ENCODE assay signal across 16 mouse cellular contexts in genomic region chr17:46622269-46622668, GRCm38 (mm10). TPM values are rescaled to one million over a fixed set of nuclear protein-coding genes. Genes with fewer than 3 reads are reported as not detected.
DNase-seq lines count a peak whose midpoint lies in the region; ATAC-seq and TF ChIP-seq lines count a peak whose summit lies in the region.
"Had no signal": no experiment of that assay in that cellular context is flagged by ENCODE, and none has a peak within 500 bp of the region (broad histone marks: within the 10 kb centered on the region; RNA-seq: fewer than 3 reads in every experiment).

No protein-coding gene starts in this region.

- no peaks in the 10 kb centered on the region for H3K27me3 ChIP-seq in heart, embryonic 11.5 days (ENCODE audit: control insufficient read depth, insufficient read depth, low read length)
- H3K27me3 ChIP-seq in lung, embryonic 14.5 days (ENCODE audit: insufficient read depth, low read length): no peaks in the 10 kb centered on the region
- H3K27me3 ChIP-seq in embryonic facial prominence, embryonic 13.5 days: no peaks in the 10 kb centered on the region
- H3K27me3 ChIP-seq: hindbrain, embryonic 13.5 days had no signal

- 0 out of 2 replicates have a peak overlapping the region, but pooled peaks have one; percentile 1 for H3K4me3 ChIP-seq in heart, embryonic 11.5 days (ENCODE audit: low read depth, low read length)
- no peak overlapping the region for H3K4me3 ChIP-seq in lung, embryonic 14.5 days (ENCODE audit: low read depth, low read length)
- no peak overlapping the region for H3K4me3 ChIP-seq in embryonic facial prominence, embryonic 13.5 days
- H3K4me3 ChIP-seq: hindbrain, embryonic 13.5 days; myocyte had no signal

- no peak for TF ChIP-seq CTCF in lung, embryonic 14.5 days (IDR thresholded peaks at IDR 0.05; ENCODE audit: low read depth)

- H3K9ac ChIP-seq in heart, embryonic 11.5 days (ENCODE audit: low read depth, low read length): peak overlapping the region; percentile 49
- no peak overlapping the region for H3K9ac ChIP-seq in lung, embryonic 14.5 days
- H3K9ac ChIP-seq in embryonic facial prominence, embryonic 13.5 days: 0 out of 2 replicates have a peak overlapping the region, but pooled peaks have one; percentile 37
- H3K9ac ChIP-seq: hindbrain, embryonic 13.5 days; liver, embryonic 14.5 days had no signal

- peaks cover 95% of the 10 kb centered on the region for H3K4me1 ChIP-seq in heart, embryonic 11.5 days (ENCODE audit: control insufficient read depth, insufficient read depth, low read length)
- H3K4me1 ChIP-seq in lung, embryonic 14.5 days (ENCODE audit: insufficient read depth): peaks cover 89% of the 10 kb centered on the region
- peaks cover 99% of the 10 kb centered on the region for H3K4me1 ChIP-seq in embryonic facial prominence, embryonic 13.5 days

- H3K27ac ChIP-seq in heart, embryonic 11.5 days (ENCODE audit: low read depth, low read length): peak overlapping the region; percentile 84
- peak overlapping the region; percentile 95 for H3K27ac ChIP-seq in lung, embryonic 14.5 days (ENCODE audit: low read depth)
- H3K27ac ChIP-seq in embryonic facial prominence, embryonic 13.5 days: peak overlapping the region; percentile 99
- H3K27ac ChIP-seq: liver, embryonic 14.5 days had no signal

- no peak for ATAC-seq in heart, embryonic 11.5 days (replicated peaks; ENCODE audit: insufficient number of reproducible peaks, low FRiP score, low TSS enrichment)
- no peak for ATAC-seq in lung, embryonic 14.5 days (ENCODE audit: insufficient read depth)
- ATAC-seq in embryonic facial prominence, embryonic 13.5 days (ENCODE audit: insufficient number of reproducible peaks, insufficient read depth, low FRiP score, low TSS enrichment, low read depth): no peak
- ATAC-seq in megakaryocyte progenitor cell, adult 5-6 weeks (replicated peaks; ENCODE audit: poor library complexity): peak; percentile 65
- ATAC-seq: forebrain, embryonic 16.5 days had no signal

- 43% methylated on average over 11 of the region's 11 CpGs for WGBS in heart, embryonic 11.5 days (ENCODE audit: insufficient replicate concordance)
- 44% methylated on average over 11 of the region's 11 CpGs for WGBS in lung, embryonic 14.5 days
- WGBS in embryonic facial prominence, embryonic 13.5 days: 69% methylated on average over 11 of the region's 11 CpGs

- no peak for DNase-seq in heart, adult 9 months (ENCODE audit: low spot score in 2 of 2)
- peak; percentile 55 for DNase-seq in lung, embryonic 14.5 days
- no peak for DNase-seq in lung, postnatal 14 days
- no peak for DNase-seq in left cerebral cortex, adult 11 months (ENCODE audit: low spot score)
- DNase-seq in layer of hippocampus, adult 11-12 months (ENCODE audit: low spot score): no peak
- DNase-seq: B cell, adult 2 months; cerebellum, postnatal 36 days; layer of hippocampus, adult 9-11 months; retina, postnatal 1 day had no signal

- no peaks in the 10 kb centered on the region for H3K9me3 ChIP-seq in heart, embryonic 11.5 days (replicated peaks; ENCODE audit: control insufficient read depth, low read length)
- no peaks in the 10 kb centered on the region for H3K9me3 ChIP-seq in lung, embryonic 14.5 days (ENCODE audit: low read depth, low read length)
- no peaks in the 10 kb centered on the region for H3K9me3 ChIP-seq in embryonic facial prominence, embryonic 13.5 days
- H3K9me3 ChIP-seq: hindbrain, embryonic 13.5 days had no signal

- H3K36me3 ChIP-seq in heart, embryonic 11.5 days (ENCODE audit: control insufficient read depth, insufficient read depth, low read length): no peaks in the 10 kb centered on the region
- no peaks in the 10 kb centered on the region for H3K36me3 ChIP-seq in lung, embryonic 14.5 days (ENCODE audit: insufficient read depth)
- no peaks in the 10 kb centered on the region for H3K36me3 ChIP-seq in embryonic facial prominence, embryonic 13.5 days
- H3K36me3 ChIP-seq: hindbrain, embryonic 13.5 days had no signal

- peak overlapping the region; percentile 35 for H3K4me2 ChIP-seq in heart, embryonic 11.5 days
- H3K4me2 ChIP-seq in lung, embryonic 14.5 days: peak overlapping the region; percentile 55
- peak overlapping the region; percentile 55 for H3K4me2 ChIP-seq in embryonic facial prominence, embryonic 13.5 days
- H3K4me2 ChIP-seq: hindbrain, embryonic 13.5 days had no signal

RNA-seq across cellular contexts. Expression of gene Ptk7, which starts 7.0 kb away (rescaled TPM):
- 18.8 and 22.8 TPM in 2 replicates for polyA plus RNA-seq in heart, embryonic 11.5 days (2014; fragmentation: Nextera tagmentation; extraction: Ambion mirVana)
- polyA plus RNA-seq in lung, embryonic 14.5 days (2014; fragmentation: Nextera tagmentation; extraction: Ambion mirVana): 79.5 and 99.3 TPM in 2 replicates
- 148 and 149 TPM in 2 replicates for polyA plus RNA-seq in embryonic facial prominence, embryonic 13.5 days (2015; fragmentation: Nextera tagmentation; extraction: Ambion mirVana)
- total RNA-seq in megakaryocyte progenitor cell, adult 5-6 weeks (2015): 1.4 and 2.0 TPM in 2 replicates
- total RNA-seq in megakaryocyte progenitor cell, adult 5-6 weeks (2017): 3.0 and 3.6 TPM in 2 replicates

RNA-seq across cellular contexts. Expression of gene Klc4, which starts 23.6 kb away (rescaled TPM):
- polyA plus RNA-seq in heart, embryonic 11.5 days (2014; fragmentation: Nextera tagmentation; extraction: Ambion mirVana): 16.5 and 18.0 TPM in 2 replicates
- polyA plus RNA-seq in lung, embryonic 14.5 days (2014; fragmentation: Nextera tagmentation; extraction: Ambion mirVana): 20.2 and 21.4 TPM in 2 replicates
- polyA plus RNA-seq in embryonic facial prominence, embryonic 13.5 days (2015; fragmentation: Nextera tagmentation; extraction: Ambion mirVana): 21.8 and 26.3 TPM in 2 replicates
- total RNA-seq in megakaryocyte progenitor cell, adult 5-6 weeks (2015): 1.9 and 2.9 TPM in 2 replicates
- total RNA-seq in megakaryocyte progenitor cell, adult 5-6 weeks (2017): 7.5 and 9.5 TPM in 2 replicates

RNA-seq across cellular contexts. Expression of gene Mrpl2, which starts 23.8 kb away (rescaled TPM):
- polyA plus RNA-seq in heart, embryonic 11.5 days (2014; fragmentation: Nextera tagmentation; extraction: Ambion mirVana): 110 and 119 TPM in 2 replicates
- polyA plus RNA-seq in lung, embryonic 14.5 days (2014; fragmentation: Nextera tagmentation; extraction: Ambion mirVana): 113 and 114 TPM in 2 replicates
- 92.7 and 95.4 TPM in 2 replicates for polyA plus RNA-seq in embryonic facial prominence, embryonic 13.5 days (2015; fragmentation: Nextera tagmentation; extraction: Ambion mirVana)
- total RNA-seq in megakaryocyte progenitor cell, adult 5-6 weeks (2015): 80.1 and 101 TPM in 2 replicates
- 75.5 and 84.7 TPM in 2 replicates for total RNA-seq in megakaryocyte progenitor cell, adult 5-6 weeks (2017)

RNA-seq across cellular contexts. Expression of gene Cul7, which starts 27.9 kb away (rescaled TPM):
- 33.6 and 36.2 TPM in 2 replicates for polyA plus RNA-seq in heart, embryonic 11.5 days (2014; fragmentation: Nextera tagmentation; extraction: Ambion mirVana)
- 36.6 TPM in 2 replicates for polyA plus RNA-seq in lung, embryonic 14.5 days (2014; fragmentation: Nextera tagmentation; extraction: Ambion mirVana)
- polyA plus RNA-seq in embryonic facial prominence, embryonic 13.5 days (2015; fragmentation: Nextera tagmentation; extraction: Ambion mirVana): 57.4 and 64.1 TPM in 2 replicates
- 7.3 and 7.6 TPM in 2 replicates for total RNA-seq in megakaryocyte progenitor cell, adult 5-6 weeks (2015)
- 9.1 and 14.3 TPM in 2 replicates for total RNA-seq in megakaryocyte progenitor cell, adult 5-6 weeks (2017)

RNA-seq across cellular contexts. Expression of gene Rrp36, which starts 51.9 kb away (rescaled TPM):
- 37.0 and 40.8 TPM in 2 replicates for polyA plus RNA-seq in heart, embryonic 11.5 days (2014; fragmentation: Nextera tagmentation; extraction: Ambion mirVana)
- polyA plus RNA-seq in lung, embryonic 14.5 days (2014; fragmentation: Nextera tagmentation; extraction: Ambion mirVana): 47.6 and 48.5 TPM in 2 replicates
- 72.3 and 75.6 TPM in 2 replicates for polyA plus RNA-seq in embryonic facial prominence, embryonic 13.5 days (2015; fragmentation: Nextera tagmentation; extraction: Ambion mirVana)
- total RNA-seq in megakaryocyte progenitor cell, adult 5-6 weeks (2015): 12.4 and 13.6 TPM in 2 replicates
- total RNA-seq in megakaryocyte progenitor cell, adult 5-6 weeks (2017): 70.4 and 89.7 TPM in 2 replicates
